Mouse (Mus musculus) MEL (cell line): ENCODE results near the gene Prss2. TPM values are rescaled to one million over a fixed set of nuclear protein-coding genes. Genes with fewer than 3 reads are reported as not detected.
A peak's percentile ranks its signal among the peaks of the same experiment; 100 is the strongest.
"Not testable (repeated sequence)": the region's sequence is repeated elsewhere in the genome, so short reads cannot be mapped to it uniquely, and the experiment has no call there.

Experiments
- DNase-seq: peaks from one replicate; pipeline ENCODE4 v3.0.0; 2011; ENCODE audit warnings: low read depth, low spot score
- H3K27ac ChIP-seq: 2 replicates; pipeline ENCODE4 v1.5.1; 2012; ENCODE audit warnings: low read depth, mild to moderate bottlenecking, control low read depth, low read length, moderate library complexity; ENCODE audit not compliant: control insufficient read depth
- H3K27me3 ChIP-seq, 2 experiments: fragments of 150-350 bp in 1 of 2; sonication (generic) in 1 of 2; 2 replicates each; pipeline ENCODE4 v1.6.1; 2012; ENCODE audit warnings: low read length in 2 of 2, mild to moderate bottlenecking in 2 of 2, improper control_type of control experiment in 1 of 2, moderate library complexity in 1 of 2; ENCODE audit not compliant: insufficient read depth in 2 of 2, control insufficient read depth in 1 of 2
- H3K36me3 ChIP-seq, 2 experiments: 2 replicates each; pipeline ENCODE4 v1.6.1; 2012 to 2014; ENCODE audit warnings: low read length in 2 of 2, improper control_type of control experiment in 1 of 2, inconsistent platforms in 1 of 2, mild to moderate bottlenecking in 1 of 2; ENCODE audit not compliant: insufficient read depth in 2 of 2, control insufficient read depth in 1 of 2
- H3K4me1 ChIP-seq, 2 experiments: fragments of 150-350 bp in 1 of 2; sonication (generic) in 1 of 2; 2 replicates each; pipeline ENCODE4 v1.6.1; 2012; ENCODE audit warnings: low read length in 2 of 2, improper control_type of control experiment in 1 of 2, mild to moderate bottlenecking in 1 of 2; ENCODE audit not compliant: insufficient read depth in 2 of 2, control insufficient read depth in 1 of 2
- H3K4me3 ChIP-seq, 2 experiments: fragments of 150-350 bp in 1 of 2; sonication (generic) in 1 of 2; 2 replicates each; pipeline ENCODE4 v1.5.1; 2012; ENCODE audit warnings: low read depth in 2 of 2, low read length in 2 of 2, mild to moderate bottlenecking in 2 of 2, moderate library complexity in 2 of 2, control low read depth in 1 of 2, improper control_type of control experiment in 1 of 2; ENCODE audit not compliant: control insufficient read depth in 1 of 2, insufficient read depth in 1 of 2
- H3K79me2 ChIP-seq: 2 replicates; pipeline ENCODE4 v1.6.1; 2012; ENCODE audit warnings: mild to moderate bottlenecking, low read length, moderate library complexity; ENCODE audit not compliant: control insufficient read depth, poor library complexity, insufficient read depth
- H3K9ac ChIP-seq: 2 replicates; pipeline ENCODE4 v1.6.1; 2012; ENCODE audit warnings: low read depth, mild to moderate bottlenecking, control low read depth, low read length, moderate library complexity; ENCODE audit not compliant: control insufficient read depth, poor library complexity, severe bottlenecking
- H3K9me3 ChIP-seq: fragments of 150-350 bp; sonication (generic); replicated peaks from 2 replicates; pipeline ENCODE4 v1.6.1; 2012; ENCODE audit warnings: mild to moderate bottlenecking, low read length, improper control_type of control experiment, moderate library complexity; ENCODE audit not compliant: insufficient read depth
- BHLHE40 ChIP-seq: IDR thresholded peaks from 2 replicates; pipeline ENCODE4 v1.6.1; 2012; ENCODE audit warnings: low read depth, mild to moderate bottlenecking, inconsistent platforms, low read length, improper control_type of control experiment, borderline replicate concordance
- CTCF ChIP-seq, 3 experiments: IDR thresholded peaks in 2 of 3; conservative IDR thresholded peaks in 1 of 3; 2 replicates each; pipeline ENCODE4 v1.5.1; 2011 to 2012; ENCODE audit warnings: low read length in 3 of 3, low read depth in 2 of 3, mild to moderate bottlenecking in 2 of 3, improper control_type of control experiment in 1 of 3, inconsistent platforms in 1 of 3, mixed read lengths in 1 of 3, moderate library complexity in 1 of 3; ENCODE audit not compliant: control insufficient read depth in 1 of 3, insufficient read depth in 1 of 3, poor library complexity in 1 of 3, severe bottlenecking in 1 of 3
- ELF1 ChIP-seq: IDR thresholded peaks from 2 replicates; pipeline ENCODE4 v1.6.1; 2014; ENCODE audit warnings: low read depth, mild to moderate bottlenecking, inconsistent platforms, low read length, improper control_type of control experiment, moderate library complexity
- ETS1 ChIP-seq: IDR thresholded peaks from 2 replicates; pipeline ENCODE4 v1.6.1; 2012; ENCODE audit warnings: low read depth, mild to moderate bottlenecking, inconsistent platforms, low read length, improper control_type of control experiment, moderate library complexity
- GABPA ChIP-seq: IDR thresholded peaks from 2 replicates; pipeline ENCODE4 v1.6.1; 2012; ENCODE audit warnings: low read depth, mild to moderate bottlenecking, inconsistent platforms, low read length, improper control_type of control experiment, moderate library complexity
- HCFC1 ChIP-seq: IDR thresholded peaks from 2 replicates; pipeline ENCODE4 v1.6.1; 2012; ENCODE audit warnings: low read depth, mild to moderate bottlenecking, inconsistent platforms, low read length, improper control_type of control experiment, moderate library complexity
- JUND ChIP-seq: IDR thresholded peaks from 2 replicates; pipeline ENCODE4 v1.6.1; 2011; ENCODE audit warnings: low read depth, mild to moderate bottlenecking, improper control_type of control experiment, low read length
- KAT2A ChIP-seq: conservative IDR thresholded peaks from 2 replicates; pipeline ENCODE4 v1.6.1; 2012; ENCODE audit warnings: low read depth, low read length, improper control_type of control experiment, inconsistent platforms
- MAZ ChIP-seq: IDR thresholded peaks from 2 replicates; pipeline ENCODE4 v1.6.1; 2012; ENCODE audit warnings: low read depth, mild to moderate bottlenecking, inconsistent platforms, low read length, improper control_type of control experiment
- MXI1 ChIP-seq: IDR thresholded peaks from 2 replicates; pipeline ENCODE4 v1.6.1; 2011; ENCODE audit warnings: mild to moderate bottlenecking, low read depth, low read length, improper control_type of control experiment
- MYC ChIP-seq: IDR thresholded peaks from 2 replicates; pipeline ENCODE4 v1.6.1; 2011; ENCODE audit warnings: low read depth, mild to moderate bottlenecking, low read length, improper control_type of control experiment, moderate library complexity
- NELFE ChIP-seq: IDR thresholded peaks from 2 replicates; pipeline ENCODE4 v1.6.1; 2011; ENCODE audit warnings: low read depth, low read length, improper control_type of control experiment
- POLR2A ChIP-seq, 2 experiments: IDR thresholded peaks; 2 replicates each; pipeline ENCODE4 v1.6.1; 2011 to 2012; ENCODE audit warnings: low read length in 2 of 2, mild to moderate bottlenecking in 2 of 2, control low read depth in 1 of 2, improper control_type of control experiment in 1 of 2, low read depth in 1 of 2, moderate library complexity in 1 of 2; ENCODE audit not compliant: control insufficient read depth in 1 of 2, insufficient read depth in 1 of 2, poor library complexity in 1 of 2
- RAD21 ChIP-seq: IDR thresholded peaks from 2 replicates; pipeline ENCODE4 v1.6.1; 2011; ENCODE audit warnings: mild to moderate bottlenecking, low read depth, low read length, improper control_type of control experiment
- SMC3 ChIP-seq: IDR thresholded peaks from 2 replicates; pipeline ENCODE4 v1.6.1; 2011; ENCODE audit warnings: low read depth, low read length, improper control_type of control experiment
- TCF12 ChIP-seq: IDR thresholded peaks from 2 replicates; pipeline ENCODE4 v1.6.1; 2014; ENCODE audit warnings: low read depth, mild to moderate bottlenecking, inconsistent platforms, low read length, improper control_type of control experiment, moderate library complexity
- ZC3H11A ChIP-seq: IDR thresholded peaks from 2 replicates; pipeline ENCODE4 v1.6.1; 2012; ENCODE audit warnings: low read depth, mild to moderate bottlenecking, inconsistent platforms, low read length, improper control_type of control experiment
- ZNF384 ChIP-seq: IDR thresholded peaks from 2 replicates; pipeline ENCODE4 v1.6.1; 2012; ENCODE audit warnings: low read depth, mild to moderate bottlenecking, inconsistent platforms, low read length, improper control_type of control experiment
- polyA plus RNA-seq, 2 experiments: library from polyadenylated mRNA; stranded (reverse) in 1 of 2; unstranded in 1 of 2; fragments of >175 nt in 1 of 2; fragments of >200 nt in 1 of 2; gene quantifications; 2 replicates each; pipeline versions ENCODE4 v1.2.1 to v1.2.4; 2012; ENCODE audit warnings: low replicate concordance in 2 of 2, low read depth in 1 of 2; ENCODE audit not compliant: insufficient read length in 2 of 2, insufficient read depth in 1 of 2, missing spikeins in 1 of 2
- total RNA-seq: library from RNA; depleted of rRNA; stranded (reverse); fragments of 300-350 nt; gene quantifications from 2 replicates; pipeline ENCODE4 v1.2.3, GENCODE M21; 2012

Prss2 gene
- total and polyA plus RNA-seq, 3 experiments, result not detected

DNA sequence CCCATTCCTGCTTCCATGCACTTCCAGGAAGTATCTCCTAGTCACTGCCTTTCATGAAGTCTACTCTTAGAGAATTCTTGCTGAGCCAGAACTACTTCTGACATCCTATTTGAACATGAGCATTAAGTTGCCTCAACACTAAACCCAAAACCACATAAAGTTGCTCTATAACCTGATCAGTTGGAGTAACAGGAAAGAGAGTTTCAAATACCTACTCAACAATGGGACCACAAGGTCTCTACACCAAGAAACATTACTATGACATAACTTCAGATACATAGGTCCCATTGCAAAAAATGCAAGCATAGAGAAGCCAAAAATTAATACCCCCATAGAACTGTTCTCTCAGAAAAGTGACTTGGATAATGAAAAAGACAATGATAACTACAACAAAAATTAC is 4.9 kb downstream of the Prss2 start:
- no peaks in the 10 kb centered on the region for H3K27me3 ChIP-seq
- no peak overlapping the region for H3K4me3 ChIP-seq
- TF ChIP-seq ZC3H11A (no peak), MYC (no peak), ETS1 (no peak)
- no peak overlapping the region for H3K27ac ChIP-seq
- H3K4me1 ChIP-seq, result no peaks in the 10 kb centered on the region
- no peak overlapping the region for H3K9ac ChIP-seq
- no peaks in the 10 kb centered on the region for H3K79me2 ChIP-seq
- H3K36me3 ChIP-seq, result no peaks in the 10 kb centered on the region
- no peaks in the 10 kb centered on the region for H3K9me3 ChIP-seq
- no peak for DNase-seq

DNA sequence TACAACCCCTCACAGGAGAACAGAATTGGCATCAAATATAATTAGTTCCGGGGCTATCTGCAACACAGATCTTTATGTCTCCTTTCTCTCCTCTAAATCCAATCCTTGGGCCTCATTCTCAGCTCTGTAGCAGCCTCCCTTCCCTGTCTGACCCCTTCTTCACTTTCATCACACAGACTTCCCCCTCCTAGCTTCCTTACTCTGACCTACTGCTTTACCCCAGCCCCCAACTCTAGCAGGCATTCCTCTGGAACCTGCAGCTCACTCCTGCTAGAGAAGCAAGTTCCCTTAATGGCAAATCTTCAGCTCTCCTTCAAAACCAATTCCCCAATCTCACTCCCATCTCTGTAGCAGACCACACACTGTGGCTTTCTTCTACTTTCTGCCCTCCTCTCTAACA is 5.8 kb downstream of the Prss2 start:
- no peaks in the 10 kb centered on the region for H3K27me3 ChIP-seq
- DNase-seq, result no peak
- no peak overlapping the region for H3K27ac ChIP-seq
- H3K9ac ChIP-seq, result no peak overlapping the region
- H3K4me1 ChIP-seq, result no peaks in the 10 kb centered on the region
- no peak for TF ChIP-seq BHLHE40
- TF ChIP-seq POLR2A (IDR thresholded peaks at IDR 0.05; ENCODE audit: control insufficient read depth in 1 of 2, insufficient read depth in 1 of 2, low read depth in 1 of 2, low read length in 2 of 2, poor library complexity in 1 of 2), result no peak
- no peak for TF ChIP-seq MXI1
- TF ChIP-seq HCFC1, result no peak
- TF ChIP-seq MAZ, result no peak
- TF ChIP-seq GABPA, result no peak
- no peak for TF ChIP-seq JUND
- TF ChIP-seq TCF12, result no peak
- no peak for TF ChIP-seq MYC
- no peak for TF ChIP-seq NELFE
- no peak for TF ChIP-seq KAT2A
- TF ChIP-seq ELF1, result no peak
- H3K79me2 ChIP-seq, result no peaks in the 10 kb centered on the region
- H3K9me3 ChIP-seq, result no peaks in the 10 kb centered on the region
- no peak overlapping the region for H3K4me3 ChIP-seq
- no peaks in the 10 kb centered on the region for H3K36me3 ChIP-seq

DNA sequence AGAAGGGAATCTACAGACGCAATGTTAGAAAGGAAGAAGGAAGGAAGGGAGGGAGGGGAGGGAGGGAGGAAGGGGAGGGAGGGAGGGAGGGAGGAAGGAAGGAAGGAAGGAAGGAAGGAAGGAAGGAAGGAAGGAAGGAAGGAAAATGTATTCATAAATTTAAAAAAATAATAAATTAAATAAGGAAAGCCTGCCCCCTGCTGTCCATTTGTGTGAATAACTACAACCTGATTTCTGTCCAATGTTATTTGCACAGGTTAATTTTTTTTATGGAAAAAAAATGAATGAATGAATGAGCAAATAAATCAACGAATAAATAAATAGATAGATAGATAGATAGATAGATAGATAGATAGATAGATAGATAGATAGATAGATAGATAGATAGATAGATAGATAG is 8.4 kb downstream of the Prss2 start:
- peak; percentile 26 for DNase-seq
- TF ChIP-seq CTCF (IDR thresholded peaks at IDR 0.05 in 2 of 3, conservative IDR thresholded peaks at IDR 0.05 in 1 of 3; ENCODE audit: control insufficient read depth in 1 of 3, insufficient read depth in 1 of 3, low read depth in 2 of 3, low read length in 3 of 3, poor library complexity in 1 of 3, severe bottlenecking in 1 of 3) (peak in 2 of 3 experiments; percentile 11 to 41; a peak in 2 of 6 replicates), SMC3 (peak; percentile 50), ZNF384 (peak; percentile 33; the same call in 1 of the 2 replicates), RAD21 (peak; percentile 53), ZC3H11A (peak; percentile 40)
- not testable (repeated sequence) for H3K4me3 ChIP-seq, H3K79me2 ChIP-seq, H3K27me3 ChIP-seq, H3K4me1 ChIP-seq, H3K9ac ChIP-seq, H3K9me3 ChIP-seq, H3K36me3 ChIP-seq, H3K27ac ChIP-seq
